Mouse (Mus musculus) lung, postnatal 0 days (tissue): ENCODE measurements around the gene Ifne. TPM values are rescaled to one million over a fixed set of nuclear protein-coding genes. Genes with fewer than 3 reads are reported as not detected.
A peak's percentile ranks its signal among the peaks of the same experiment; 100 is the strongest.

Experiments used
- ATAC-seq: fragments of 200-750 bp; cut with Nextera tagmentation; 2 replicates; pipeline ENCODE4 v1.8.0; 2017; ENCODE audit warnings: moderate library complexity
- DNase-seq: peaks from one replicate; pipeline ENCODE4 v3.0.0-alpha.2; 2016; ENCODE audit warnings: low spot score
- H3K27ac ChIP-seq: fragments of 300-500 bp; sonication (generic); 2 replicates; pipeline ENCODE4 v1.5.1; 2014; ENCODE audit warnings: antibody characterized with exemption, mild to moderate bottlenecking, low read length, mixed read lengths
- H3K27me3 ChIP-seq: fragments of 300-500 bp; sonication (generic); replicated peaks from 2 replicates; pipeline ENCODE4 v1.6.1; 2014; ENCODE audit warnings: low read length, mixed read lengths; ENCODE audit not compliant: insufficient read depth
- H3K36me3 ChIP-seq: fragments of 300-500 bp; sonication (generic); 2 replicates; pipeline ENCODE4 v1.6.1; 2014; ENCODE audit warnings: low read length, mixed read lengths; ENCODE audit not compliant: insufficient read depth
- H3K4me1 ChIP-seq: fragments of 300-500 bp; sonication (generic); 2 replicates; pipeline ENCODE4 v1.6.1; 2014; ENCODE audit warnings: antibody characterized with exemption, low read depth, low read length, mixed read lengths; ENCODE audit not compliant: insufficient read depth
- H3K4me2 ChIP-seq: fragments of 300-500 bp; sonication (generic); replicated peaks from 2 replicates; pipeline ENCODE4 v1.6.1; 2014; ENCODE audit warnings: low read depth, mild to moderate bottlenecking, low read length, moderate library complexity, mixed read lengths
- H3K4me3 ChIP-seq: fragments of 300-500 bp; sonication (generic); 2 replicates; pipeline ENCODE4 v1.5.1; 2014; ENCODE audit warnings: low read depth, low read length
- H3K9ac ChIP-seq: fragments of 300-500 bp; sonication (generic); replicated peaks from 2 replicates; pipeline ENCODE4 v1.6.1; 2014; ENCODE audit warnings: low read depth, mild to moderate bottlenecking
- H3K9me3 ChIP-seq: fragments of 300-500 bp; sonication (generic); 2 replicates; pipeline ENCODE4 v1.6.1; 2016; ENCODE audit warnings: low read length, mixed read lengths
- CTCF ChIP-seq: IDR thresholded peaks from 2 replicates; pipeline ENCODE4 v1.5.1; 2016; ENCODE audit warnings: antibody characterized with exemption, mild to moderate bottlenecking
- EP300 ChIP-seq: IDR thresholded peaks from 2 replicates; pipeline ENCODE4 v1.6.1; 2016; ENCODE audit warnings: antibody characterized with exemption, mild to moderate bottlenecking, control low read depth
- WGBS: fragments of 180-500 bp; shearing (Covaris S2); extraction: QIAGEN DNeasy Blood & Tissue Kit; methylation state at CpG from one replicate; pipeline ENCODE4 v1.1.7; 2014; 5-methylcytosine and 5-hydroxymethylcytosine counted together
- polyA plus RNA-seq: library from polyadenylated mRNA; unstranded; fragments of >200 nt; fragmentation: Nextera tagmentation; extraction: Ambion mirVana; gene quantifications from 2 replicates; pipeline ENCODE4 v1.2.1, GENCODE M21; 2015

The Ifne gene
- polyA plus RNA-seq, 1 experiment from 2014 or later = not detected

DNA sequence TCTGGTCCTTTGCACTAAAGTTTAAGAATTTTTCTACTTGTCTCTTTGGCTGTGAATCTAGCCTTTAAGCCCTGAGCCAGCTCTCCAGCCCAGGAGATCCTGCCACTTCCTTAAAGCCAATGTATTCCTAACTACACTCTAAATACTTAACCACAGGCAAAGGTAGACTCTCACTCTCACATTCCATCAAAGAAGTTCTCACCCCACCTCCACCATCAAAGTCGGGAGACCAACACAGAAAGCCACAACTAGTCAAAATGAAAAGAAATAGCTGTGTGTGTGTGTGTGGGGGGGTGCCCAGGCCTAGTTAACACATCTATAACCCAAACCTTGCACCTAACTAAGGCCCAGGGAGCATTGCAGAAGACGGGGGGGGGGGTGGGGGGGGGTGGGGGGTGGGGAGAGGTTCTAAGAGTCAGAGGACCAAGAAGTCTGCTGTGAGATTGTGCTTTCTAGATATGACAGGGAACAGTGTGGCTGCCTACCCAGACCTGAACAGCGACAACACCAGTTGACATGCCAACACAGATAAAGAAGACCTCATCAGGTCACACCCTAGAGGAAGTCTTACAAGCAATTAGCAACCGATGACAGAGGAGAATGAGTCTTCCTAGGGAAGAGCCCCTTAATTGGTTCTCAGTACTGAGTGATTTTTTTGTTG lies 4.4 kb downstream of the Ifne start:
- H3K36me3 ChIP-seq = no peaks in the 10 kb centered on the region
- no peaks in the 10 kb centered on the region for H3K9me3 ChIP-seq
- H3K9ac ChIP-seq = no peak overlapping the region
- DNase-seq (no peak), ATAC-seq (no peak)
- no peak overlapping the region for H3K27ac ChIP-seq
- no peaks in the 10 kb centered on the region for H3K4me1 ChIP-seq
- no peak overlapping the region for H3K4me3 ChIP-seq
- WGBS = 61% methylated on average over 3 of the region's 4 CpGs
- H3K27me3 ChIP-seq = no peaks in the 10 kb centered on the region
- no peak overlapping the region for H3K4me2 ChIP-seq
- no peak for TF ChIP-seq CTCF
- no peak for TF ChIP-seq EP300

DNA sequence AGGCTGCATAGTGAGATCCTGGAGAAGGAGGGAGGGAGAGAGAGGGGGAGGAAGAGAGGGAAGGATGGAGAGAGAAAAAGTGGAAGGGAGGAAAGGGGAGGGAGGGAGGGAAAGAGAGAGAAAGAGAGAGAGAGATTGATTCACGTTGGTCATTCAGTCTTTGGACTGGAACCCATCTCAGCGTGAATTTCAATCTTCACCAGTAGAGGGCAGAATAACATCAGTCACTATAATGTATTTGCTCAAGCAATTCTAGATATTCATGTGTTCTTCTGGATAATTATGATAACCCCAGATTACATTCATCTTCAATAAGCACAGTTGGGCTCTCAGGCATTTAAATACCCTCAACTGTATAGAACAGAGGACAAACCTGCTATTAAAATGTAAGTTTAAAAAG lies 7.3 kb downstream of the Ifne start:
- WGBS = 0% methylated on average over 2 of the region's 2 CpGs

DNA sequence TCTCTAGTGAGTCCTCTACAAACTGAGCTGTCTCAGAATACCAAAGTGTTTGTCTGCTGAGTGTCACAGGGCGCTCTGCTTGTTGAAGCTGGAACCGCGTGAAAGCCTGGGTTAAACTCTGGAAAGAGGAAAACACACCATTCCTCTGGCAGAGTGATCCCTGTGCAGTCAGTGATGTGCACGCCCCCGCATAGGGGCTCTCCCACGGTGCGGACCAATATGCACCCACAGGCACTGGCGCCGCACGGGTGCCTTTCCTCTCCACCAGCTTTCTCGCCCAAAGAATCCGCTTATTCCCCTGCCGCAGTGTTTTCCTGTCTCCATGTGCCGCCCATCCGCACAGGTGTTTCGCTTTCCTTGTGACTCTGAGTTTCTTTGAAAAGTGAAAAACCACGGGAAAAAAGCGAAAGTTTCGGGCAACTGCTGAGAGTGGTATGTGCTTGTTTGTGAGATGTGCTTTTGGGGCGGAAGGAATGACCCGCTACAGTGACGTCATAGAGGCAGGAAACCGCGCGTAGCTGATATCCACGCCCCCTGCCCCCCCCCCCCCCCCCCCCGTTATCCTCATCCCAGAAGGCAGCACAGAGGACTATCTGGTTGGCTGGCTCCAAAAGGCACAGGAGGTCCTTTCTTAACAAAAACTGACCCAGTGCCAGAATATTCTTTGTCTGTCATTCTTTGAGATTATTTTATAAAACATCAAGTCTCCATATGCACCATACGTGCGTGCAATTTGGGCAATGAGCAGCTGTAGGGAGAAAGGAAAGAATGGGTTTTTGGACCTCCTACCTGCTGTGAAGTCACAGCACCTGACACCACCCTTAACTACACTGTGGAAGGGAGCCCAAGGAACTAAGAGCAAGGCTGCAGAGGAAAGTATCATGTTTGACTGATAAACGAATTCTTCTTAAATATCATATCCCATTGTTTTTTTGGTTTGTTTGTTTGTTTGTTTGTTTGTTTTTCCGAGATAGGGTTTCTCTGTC lies 11.8 kb downstream of the Ifne start:
- Histone ChIP-seq H3K4me1 (no peaks in the 10 kb centered on the region), H3K27me3 (peaks cover 5% of the 10 kb centered on the region; the same call in 1 of the 2 replicates), H3K4me3 (peak overlapping the region; percentile 42), H3K9me3 (no peaks in the 10 kb centered on the region), H3K27ac (no peak overlapping the region), H3K9ac (0 out of 2 replicates have a peak overlapping the region, but pooled peaks have one; percentile 2), H3K4me2 (peak overlapping the region; percentile 63), H3K36me3 (no peaks in the 10 kb centered on the region)
- ATAC-seq (peak; percentile 69), DNase-seq (peak; percentile 71)
- WGBS = 4% methylated on average over 31 of the region's 31 CpGs
- TF ChIP-seq EP300 (no peak), CTCF (no peak)

More for the DNA sequence above, 7.3 kb downstream of the Ifne start:
- Histone ChIP-seq H3K4me1 (no peaks in the 10 kb centered on the region), H3K4me3 (no peak overlapping the region), H3K27ac (no peak overlapping the region), H3K4me2 (no peak overlapping the region), H3K36me3 (no peaks in the 10 kb centered on the region), H3K9ac (no peak overlapping the region), H3K27me3 (no peaks in the 10 kb centered on the region), H3K9me3 (no peaks in the 10 kb centered on the region)
- peak; percentile 57 for DNase-seq
- no peak for ATAC-seq
- peak; percentile 77 for TF ChIP-seq CTCF
- no peak for TF ChIP-seq EP300

DNA sequence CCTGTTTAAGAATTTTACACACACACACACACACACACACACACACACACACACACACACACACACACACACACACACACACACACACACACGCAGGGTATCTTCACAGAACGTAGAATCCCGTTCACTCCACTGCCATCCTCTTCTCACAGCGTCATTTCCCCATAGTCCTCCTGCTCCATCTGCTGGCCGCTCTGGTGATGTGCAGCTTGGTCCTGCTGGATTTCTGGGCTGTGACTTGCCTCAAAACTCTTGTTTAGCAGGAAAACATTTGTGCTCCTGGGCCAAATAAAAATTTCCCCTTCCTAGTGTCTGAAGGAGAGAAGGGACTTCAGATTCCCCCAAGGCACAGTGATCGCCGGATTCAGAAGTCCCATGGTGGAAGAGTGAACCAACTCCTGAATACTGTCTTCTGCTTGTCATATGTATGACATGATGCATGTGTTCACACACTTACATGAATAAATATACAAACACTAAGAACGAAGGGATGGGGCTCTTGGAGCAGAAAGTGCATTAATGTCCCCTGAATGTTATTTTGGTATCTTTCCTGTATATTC lies 12.6 kb downstream of the Ifne start:
- Histone ChIP-seq H3K27me3 (peaks cover 5% of the 10 kb centered on the region; the same call in 1 of the 2 replicates), H3K9me3 (no peaks in the 10 kb centered on the region), H3K9ac (no peak overlapping the region), H3K27ac (no peak overlapping the region), H3K4me3 (peak overlapping the region; percentile 42), H3K36me3 (no peaks in the 10 kb centered on the region), H3K4me1 (no peaks in the 10 kb centered on the region), H3K4me2 (peak overlapping the region; percentile 63)
- DNase-seq (peak; percentile 82), ATAC-seq (peak; percentile 82)
- WGBS = under 1% methylated on average over 8 of the region's 8 CpGs
- no peak for TF ChIP-seq EP300
- peak; percentile 95 for TF ChIP-seq CTCF

DNA sequence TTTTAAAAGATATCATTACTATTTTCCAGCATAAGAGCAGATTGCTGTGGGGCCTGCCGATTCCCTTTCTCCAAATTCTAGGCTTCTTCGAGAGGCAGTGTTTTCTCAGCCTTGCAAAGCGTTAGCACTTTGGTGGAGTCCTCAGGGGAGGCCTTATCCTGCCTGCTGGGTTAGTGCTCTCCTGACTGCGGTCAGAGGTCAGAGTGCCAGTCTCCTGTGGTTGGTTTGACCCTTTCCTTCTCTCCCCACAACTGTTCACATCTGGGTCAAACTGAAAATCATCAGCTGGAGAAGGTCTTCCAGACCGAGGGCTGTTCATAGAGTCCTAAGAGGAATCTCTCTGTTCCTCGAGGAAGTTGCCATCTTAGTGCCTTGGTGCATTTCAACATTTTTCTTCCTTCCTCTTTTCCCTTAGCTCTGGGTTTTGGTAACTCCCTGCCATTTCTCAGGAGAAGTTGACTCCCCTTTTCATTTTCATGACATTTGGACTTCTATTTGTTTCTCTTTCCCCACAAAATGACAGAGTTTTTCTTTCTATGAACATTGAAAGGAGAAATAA lies 14.9 kb downstream of the Ifne start:
- peak; percentile 28 for DNase-seq
- no peaks in the 10 kb centered on the region for H3K36me3 ChIP-seq
- no peak for TF ChIP-seq EP300
- no peak for TF ChIP-seq CTCF
- WGBS = 42% methylated on average over 6 of the region's 6 CpGs
- H3K4me2 ChIP-seq = no peak overlapping the region
- no peak for ATAC-seq
- no peaks in the 10 kb centered on the region for H3K9me3 ChIP-seq
- no peak overlapping the region for H3K9ac ChIP-seq
- H3K27ac ChIP-seq = no peak overlapping the region
- no peaks in the 10 kb centered on the region for H3K4me1 ChIP-seq
- peaks cover 5% of the 10 kb centered on the region; the same call in 1 of the 2 replicates for H3K27me3 ChIP-seq
- H3K4me3 ChIP-seq = no peak overlapping the region

DNA sequence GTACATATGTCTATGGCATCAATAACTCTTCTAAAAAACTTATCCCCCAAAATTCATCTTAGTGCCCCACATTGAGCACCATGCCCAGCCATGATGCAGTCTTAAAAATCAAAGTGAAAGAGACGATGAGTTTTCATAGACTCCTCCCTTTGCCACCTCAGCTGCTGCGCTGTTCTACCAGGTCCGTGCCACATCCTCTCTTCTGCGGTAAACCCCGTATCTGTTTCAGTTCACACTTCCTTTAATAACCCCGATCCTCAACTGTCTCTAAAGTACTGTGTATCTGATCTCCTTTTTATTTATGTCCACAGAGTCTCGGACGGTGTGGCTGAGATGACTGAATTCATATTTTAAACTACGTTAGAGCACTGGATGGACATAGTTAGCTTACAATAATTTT lies 15.4 kb downstream of the Ifne start:
- Histone ChIP-seq H3K9ac (no peak overlapping the region), H3K27me3 (peaks cover 5% of the 10 kb centered on the region; the same call in 1 of the 2 replicates), H3K9me3 (no peaks in the 10 kb centered on the region), H3K27ac (no peak overlapping the region), H3K4me3 (no peak overlapping the region), H3K4me2 (no peak overlapping the region), H3K4me1 (no peaks in the 10 kb centered on the region), H3K36me3 (no peaks in the 10 kb centered on the region)
- WGBS = 50% methylated on average over 9 of the region's 9 CpGs
- no peak for DNase-seq
- TF ChIP-seq EP300 = no peak
- no peak for TF ChIP-seq CTCF
- no peak for ATAC-seq
